Mouse (Mus musculus) heart, postnatal 0 days (tissue): Measurements from ENCODE around the gene Ap1s3. TPM values are rescaled to one million over a fixed set of nuclear protein-coding genes. Genes with fewer than 3 reads are reported as not detected.

ENCODE experiments used
- ATAC-seq: fragments of 200-750 bp; cut with Nextera tagmentation; 2 replicates; pipeline ENCODE4 v1.8.0; 2017; ENCODE audit warnings: low read depth, moderate number of reproducible peaks, moderate library complexity; ENCODE audit not compliant: insufficient read depth
- DNase-seq: peaks from one replicate; pipeline ENCODE4 v3.0.0-alpha.2; 2016; ENCODE audit warnings: low spot score
- H3K27ac ChIP-seq: fragments of 300-500 bp; sonication (generic); 2 replicates; pipeline ENCODE4 v1.5.1; 2014; ENCODE audit warnings: low read depth, mild to moderate bottlenecking
- H3K27me3 ChIP-seq: fragments of 300-500 bp; sonication (generic); 2 replicates; pipeline ENCODE4 v1.6.1; 2014; ENCODE audit warnings: low read length, mixed read lengths; ENCODE audit not compliant: control insufficient read depth, insufficient read depth
- H3K36me3 ChIP-seq: fragments of 300-500 bp; sonication (generic); replicated peaks from 2 replicates; pipeline ENCODE4 v1.6.1; 2014; ENCODE audit warnings: low read length, mixed read lengths; ENCODE audit not compliant: control insufficient read depth, insufficient read depth
- H3K4me1 ChIP-seq: fragments of 300-500 bp; sonication (generic); 2 replicates; pipeline ENCODE4 v1.6.1; 2014; ENCODE audit warnings: antibody characterized with exemption; ENCODE audit not compliant: control insufficient read depth, insufficient read depth
- H3K4me2 ChIP-seq: fragments of 300-500 bp; sonication (generic); 2 replicates; pipeline ENCODE4 v1.6.1; 2014; ENCODE audit warnings: low read depth, mild to moderate bottlenecking, low read length, moderate library complexity
- H3K4me3 ChIP-seq: fragments of 300-500 bp; sonication (generic); 2 replicates; pipeline ENCODE4 v1.5.1; 2014; ENCODE audit warnings: low read depth, low read length
- H3K9ac ChIP-seq: fragments of 300-500 bp; sonication (generic); replicated peaks from 2 replicates; pipeline ENCODE4 v1.6.1; 2014; ENCODE audit warnings: low read depth, low read length, mixed read lengths
- H3K9me3 ChIP-seq: fragments of 300-500 bp; sonication (generic); replicated peaks from 2 replicates; pipeline ENCODE4 v1.6.1; 2016; ENCODE audit warnings: low read length; ENCODE audit not compliant: control insufficient read depth
- CTCF ChIP-seq: IDR thresholded peaks from 2 replicates; pipeline ENCODE4 v1.5.1; 2016; ENCODE audit warnings: antibody characterized with exemption, control low read depth, low read depth
- EP300 ChIP-seq: IDR thresholded peaks from 2 replicates; pipeline ENCODE4 v1.6.1; 2016; ENCODE audit warnings: antibody characterized with exemption, low read depth
- WGBS: fragments of 180-500 bp; shearing (Covaris S2); extraction: QIAGEN DNeasy Blood & Tissue Kit; methylation state at CpG from one replicate; pipeline ENCODE4 v1.1.7; 2014; 5-methylcytosine and 5-hydroxymethylcytosine counted together
- polyA plus RNA-seq: library from polyadenylated mRNA; unstranded; fragments of >200 nt; fragmentation: Nextera tagmentation; extraction: Ambion mirVana; gene quantifications from 2 replicates; pipeline ENCODE4 v1.2.1, GENCODE M21; 2015
- total RNA-seq: library from RNA; depleted of rRNA; stranded (reverse); fragments of >200 nt; gene quantifications from 2 replicates; pipeline ENCODE4 v1.2.3, GENCODE M21; 2014; ENCODE audit warnings: low replicate concordance

Ap1s3 gene
- total and polyA plus RNA-seq, 2 experiments from 2014 or later = 0.94 TPM; not detected in 1

DNA sequence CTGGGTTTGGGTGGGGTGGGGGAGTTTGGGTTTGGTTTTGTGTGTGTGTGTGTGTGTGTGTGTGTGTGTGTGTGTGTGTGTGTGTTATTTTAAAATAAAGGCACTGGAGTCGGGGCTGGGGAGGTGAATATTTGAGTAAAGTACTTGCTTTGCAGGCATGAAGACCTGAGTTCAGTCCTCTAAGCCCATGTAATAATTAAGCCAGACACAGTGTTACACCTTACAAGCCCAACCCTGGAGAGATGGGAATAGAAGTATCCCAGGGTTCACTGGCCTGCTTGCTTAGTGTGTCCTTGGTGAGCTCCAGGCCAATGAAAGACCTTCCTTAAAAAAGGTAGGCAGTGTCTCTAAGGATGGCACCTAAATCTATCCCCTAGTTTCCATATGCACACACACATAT, 80.7 kb downstream of the Ap1s3 start:
- no peak overlapping the region for H3K4me3 ChIP-seq
- ATAC-seq (no peak), DNase-seq (no peak)
- no peak overlapping the region for H3K4me2 ChIP-seq
- peaks cover 12% of the 10 kb centered on the region for H3K4me1 ChIP-seq
- H3K27me3 ChIP-seq = no peaks in the 10 kb centered on the region
- no peak for TF ChIP-seq EP300
- no peak for TF ChIP-seq CTCF
- H3K9ac ChIP-seq = no peak overlapping the region
- no peaks in the 10 kb centered on the region for H3K9me3 ChIP-seq
- no peak overlapping the region for H3K27ac ChIP-seq
- no peaks in the 10 kb centered on the region for H3K36me3 ChIP-seq
- 100% methylated on average over 1 of the region's 1 CpGs for WGBS

DNA sequence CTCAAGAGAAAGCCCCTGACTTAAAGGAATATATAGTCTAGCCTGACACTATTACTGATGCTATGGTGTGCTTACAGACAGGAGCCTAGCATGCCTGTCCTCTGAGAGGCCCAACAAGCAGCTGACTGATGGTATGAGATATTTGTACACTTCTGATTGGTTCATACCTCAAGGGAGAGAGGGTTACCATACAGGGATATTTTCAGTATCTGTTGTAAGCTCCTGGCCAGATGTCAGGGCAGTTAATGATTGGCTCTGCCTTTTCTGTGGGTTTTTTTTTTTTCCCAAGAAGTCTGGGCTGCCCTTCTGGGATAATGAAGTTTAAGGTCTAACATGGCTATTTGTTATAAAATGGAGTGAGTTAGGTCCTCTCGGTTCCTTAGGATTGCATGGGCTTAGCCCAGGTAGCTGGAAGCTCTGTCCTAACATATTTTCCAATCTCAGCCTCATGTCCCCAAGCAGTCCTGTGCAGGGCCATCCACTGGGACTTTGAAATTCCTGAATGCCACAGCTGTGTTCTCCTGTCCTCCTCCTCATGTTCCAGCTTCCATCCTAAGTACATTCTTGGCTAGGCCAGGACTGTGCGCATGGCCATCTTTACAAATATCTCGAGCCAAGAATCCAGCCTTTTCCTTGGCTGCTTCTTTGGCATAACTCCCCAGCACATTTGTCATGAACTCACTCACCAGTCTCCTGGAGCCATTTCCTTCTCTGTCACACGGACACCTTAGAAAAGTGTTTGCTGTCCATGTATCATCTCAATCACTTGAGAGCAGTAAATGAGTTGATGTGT, 81.6 kb downstream of the Ap1s3 start:
- ATAC-seq = no peak

DNA sequence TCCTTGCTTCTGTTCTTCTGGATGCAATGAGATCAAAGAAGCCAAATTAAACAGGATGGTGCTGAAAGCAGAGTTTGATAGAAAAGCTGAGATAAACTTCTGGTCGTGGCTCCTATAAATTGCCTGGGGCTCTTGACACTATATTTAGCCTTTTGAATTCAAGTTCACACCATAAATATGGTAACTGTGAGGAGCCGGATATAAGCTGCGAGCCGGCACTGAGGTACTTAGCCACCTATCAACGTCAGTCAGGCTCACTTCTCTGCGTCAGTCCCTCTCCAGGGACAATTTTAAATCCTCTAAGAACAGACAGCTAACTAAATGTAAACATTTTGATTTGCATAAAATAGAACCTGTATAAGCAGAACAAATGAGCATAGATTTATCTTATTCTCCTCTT, 82.3 kb downstream of the Ap1s3 start:
- 26% methylated on average over 6 of the region's 6 CpGs for WGBS
- Histone ChIP-seq H3K4me2 (no peak overlapping the region), H3K4me1 (peaks cover 12% of the 10 kb centered on the region), H3K4me3 (no peak overlapping the region), H3K36me3 (no peaks in the 10 kb centered on the region), H3K27ac (no peak overlapping the region), H3K9me3 (no peaks in the 10 kb centered on the region), H3K27me3 (no peaks in the 10 kb centered on the region), H3K9ac (no peak overlapping the region)
- ATAC-seq (no peak), DNase-seq (peak; percentile 15)
- TF ChIP-seq EP300 (no peak), CTCF (no peak)

More for the DNA sequence above, 81.6 kb downstream of the Ap1s3 start:
- no peak overlapping the region for H3K9ac ChIP-seq
- WGBS = 59% methylated on average over 4 of the region's 4 CpGs
- H3K4me2 ChIP-seq = no peak overlapping the region
- H3K27ac ChIP-seq = no peak overlapping the region
- H3K36me3 ChIP-seq = no peaks in the 10 kb centered on the region
- DNase-seq = no peak
- H3K4me3 ChIP-seq = no peak overlapping the region
- H3K9me3 ChIP-seq = no peaks in the 10 kb centered on the region
- no peaks in the 10 kb centered on the region for H3K27me3 ChIP-seq
- peaks cover 12% of the 10 kb centered on the region for H3K4me1 ChIP-seq
- TF ChIP-seq EP300 (no peak), CTCF (no peak)

DNA sequence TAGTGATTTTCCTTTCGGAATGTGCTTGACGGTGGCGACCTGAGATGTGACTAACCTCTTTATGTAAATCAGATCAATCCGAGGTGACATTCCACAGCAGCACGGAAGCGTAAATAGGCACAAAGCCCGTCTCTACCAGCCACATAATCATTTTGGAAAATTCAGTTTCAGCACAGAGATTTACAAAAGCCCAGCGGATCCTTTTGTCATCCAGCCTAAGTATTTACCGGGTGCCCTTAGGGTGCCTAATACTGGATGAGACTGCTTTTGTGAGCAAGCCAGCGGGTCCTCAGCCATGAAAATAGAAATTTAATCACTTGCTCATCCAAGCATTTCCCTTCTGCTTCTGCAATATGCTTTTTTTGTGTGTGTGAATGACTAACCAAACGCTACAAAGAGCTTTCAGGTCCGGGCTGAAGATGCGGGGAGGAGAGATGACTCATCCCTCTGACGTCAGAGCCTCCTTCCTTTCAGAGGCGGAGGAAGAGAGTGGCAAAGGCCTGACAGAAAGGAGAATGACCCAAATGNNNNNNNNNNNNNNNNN, 90.6 kb downstream of the Ap1s3 start:
- Histone ChIP-seq H3K36me3 (no peaks in the 10 kb centered on the region), H3K27ac (no peak overlapping the region), H3K4me3 (peak overlapping the region; percentile 39), H3K4me2 (peak overlapping the region; percentile 64), H3K4me1 (no peaks in the 10 kb centered on the region), H3K9ac (0 out of 2 replicates have a peak overlapping the region, but pooled peaks have one; percentile 4), H3K27me3 (no peaks in the 10 kb centered on the region), H3K9me3 (no peaks in the 10 kb centered on the region)
- DNase-seq (peak; percentile 68), ATAC-seq (peak; percentile 69)
- no peak for TF ChIP-seq EP300
- TF ChIP-seq CTCF = no peak
- WGBS = 5% methylated on average over 15 of the region's 15 CpGs

DNA sequence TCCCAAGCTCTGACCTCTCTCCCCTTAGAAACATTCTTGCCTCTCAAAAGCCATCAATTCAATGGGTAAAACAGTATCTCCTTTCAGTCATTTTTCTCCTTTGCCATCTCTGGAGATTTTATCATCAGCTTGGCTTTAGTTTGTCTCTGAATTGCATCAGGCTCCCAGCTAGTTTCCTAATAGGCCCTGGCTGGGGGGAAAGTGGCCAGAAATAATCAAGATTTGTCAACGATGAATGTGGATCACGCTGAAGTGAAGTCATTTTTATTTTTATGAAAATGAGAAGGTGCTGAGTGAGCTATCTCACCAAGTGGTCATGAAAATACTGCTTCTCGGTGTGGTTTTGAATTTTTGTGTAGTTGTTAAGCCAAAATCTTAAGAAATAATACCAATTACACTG, 94.4 kb downstream of the Ap1s3 start:
- no peak overlapping the region for H3K9ac ChIP-seq
- H3K4me1 ChIP-seq = no peaks in the 10 kb centered on the region
- DNase-seq = no peak
- H3K4me3 ChIP-seq = no peak overlapping the region
- no peak for ATAC-seq
- TF ChIP-seq CTCF = no peak
- TF ChIP-seq EP300 = no peak
- no peak overlapping the region for H3K4me2 ChIP-seq
- H3K9me3 ChIP-seq = no peaks in the 10 kb centered on the region
- H3K36me3 ChIP-seq = no peaks in the 10 kb centered on the region
- no peak overlapping the region for H3K27ac ChIP-seq
- WGBS = 74% methylated on average over 3 of the region's 3 CpGs
- H3K27me3 ChIP-seq = no peaks in the 10 kb centered on the region
